Mouse (Mus musculus) lung, postnatal 0 days (tissue): Measurements from ENCODE around the gene Ccdc106.

Experiments
- CTCF ChIP-seq: IDR thresholded peaks from 2 replicates; pipeline ENCODE4 v1.5.1; 2016; ENCODE audit warnings: antibody characterized with exemption, mild to moderate bottlenecking
- EP300 ChIP-seq: IDR thresholded peaks from 2 replicates; pipeline ENCODE4 v1.6.1; 2016; ENCODE audit warnings: antibody characterized with exemption, mild to moderate bottlenecking, control low read depth

DNA sequence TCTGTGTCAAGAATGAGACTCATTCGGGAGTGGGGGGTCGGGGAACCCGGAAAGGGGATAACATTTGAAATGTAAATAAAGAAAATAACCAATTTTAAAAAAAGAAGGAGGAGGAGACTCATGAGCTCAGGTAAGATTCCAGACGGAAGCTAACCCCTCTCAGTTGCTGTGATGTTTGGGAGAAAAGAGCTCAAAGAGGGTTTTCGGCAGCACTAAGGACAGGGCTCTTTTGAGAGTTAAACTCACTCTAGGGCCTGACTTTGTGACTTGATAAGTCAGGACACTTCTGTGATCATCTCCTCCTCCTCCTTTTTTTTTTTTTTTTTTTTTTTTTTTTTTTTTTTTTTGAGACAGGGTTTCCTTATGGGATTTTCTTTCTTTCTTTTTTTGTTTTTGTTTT lies 18.6 kb downstream of the Ccdc106 start:
- TF ChIP-seq CTCF (no peak), EP300 (no peak)
